ENCODE assay signal across 16 mouse cellular contexts in the genomic region with DNA sequence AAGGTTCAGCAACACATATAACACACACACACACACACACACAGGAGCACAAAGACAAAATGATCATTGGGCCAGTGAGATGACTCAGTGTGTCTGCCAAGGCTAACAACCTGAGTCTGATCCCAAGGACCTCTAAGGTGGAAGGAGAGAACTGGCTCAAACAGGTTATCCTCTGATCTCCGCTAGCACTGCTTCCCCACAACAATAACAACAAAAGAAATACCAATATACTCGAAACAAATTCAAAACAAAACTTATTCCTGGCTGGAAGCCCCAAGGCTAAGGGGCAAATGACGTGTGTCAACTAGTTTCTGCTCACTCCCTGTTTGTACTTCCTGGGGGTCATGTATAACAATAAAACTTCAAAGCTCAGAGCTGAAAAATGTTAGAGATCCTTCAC.
"Had no signal": no experiment of that assay in that cellular context is flagged by ENCODE, and none has a peak within 500 bp of the region (broad histone marks: within the 10 kb centered on the region; RNA-seq: fewer than 3 reads in every experiment).

No protein-coding gene starts in this region.

- DNase-seq: heart, postnatal 10 days; heart, postnatal 14 days; heart, postnatal 36 days; heart, postnatal 4 days; kidney, adult 11 months; kidney, adult 18-20 months; kidney, adult 2 months; kidney, adult 8-10 months; kidney, adult 9 months; kidney, postnatal 10 days; kidney, postnatal 14 days; kidney, postnatal 25 days; kidney, postnatal 36 days; kidney, postnatal 4 days; layer of hippocampus, adult 9-11 months; layer of hippocampus, postnatal 36 days had no signal
